Mouse (Mus musculus): Measurements from ENCODE around the gene Kcnt1. TPM values are rescaled to one million over a fixed set of nuclear protein-coding genes. Genes with fewer than 3 reads are reported as not detected.

Kcnt1 gene
- total RNA-seq, 2 experiments from 2014 or later = 2.3 to 2.6 TPM

DNA sequence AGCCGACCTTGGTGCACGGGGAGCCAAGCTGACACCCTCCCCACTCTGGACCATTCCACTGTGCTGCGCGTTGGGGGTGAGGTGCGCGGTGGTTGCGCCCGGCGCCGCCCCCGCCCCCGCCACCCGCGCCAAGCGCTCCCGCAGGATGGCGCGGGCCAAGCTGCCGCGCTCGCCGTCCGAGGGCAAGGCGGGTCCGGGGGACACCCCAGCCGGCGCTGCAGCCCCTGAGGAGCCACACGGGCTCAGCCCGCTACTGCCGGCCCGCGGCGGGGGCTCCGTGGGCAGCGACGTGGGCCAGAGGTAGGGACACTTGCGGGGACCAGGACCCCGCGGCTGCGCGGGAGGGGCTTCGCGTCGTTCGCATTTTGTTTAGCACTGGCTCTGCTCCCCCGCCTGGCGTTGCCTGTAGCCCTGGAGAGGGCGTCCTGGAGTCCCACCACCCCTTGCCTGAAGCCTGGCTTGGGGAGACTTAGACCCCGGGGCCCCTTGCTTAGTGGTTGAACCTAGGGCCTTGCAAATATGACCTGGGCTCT, 14.3 kb downstream of the Kcnt1 start:
- DNase-seq = peak; percentile 22 to 26

DNA sequence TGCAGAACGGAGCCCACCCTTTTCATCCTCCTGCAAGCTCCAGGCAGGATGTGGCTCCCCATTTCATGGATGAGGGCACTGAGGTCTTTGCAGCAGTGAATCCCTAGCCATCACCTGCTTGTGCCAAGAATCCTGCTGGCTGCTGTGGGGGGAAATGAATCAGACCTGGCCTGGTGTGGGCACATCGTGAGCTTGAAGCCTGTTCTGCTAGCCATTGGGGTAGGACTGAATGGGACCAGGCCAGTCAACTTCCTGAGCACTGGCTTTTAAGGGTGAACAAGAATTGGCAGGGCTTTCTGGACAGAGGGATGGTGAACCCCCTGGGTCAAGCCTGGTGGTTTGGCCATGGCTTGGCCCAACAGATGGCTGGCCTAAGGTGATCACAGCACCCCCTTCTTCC, 15.0 kb downstream of the Kcnt1 start:
- no peak for DNase-seq

DNA sequence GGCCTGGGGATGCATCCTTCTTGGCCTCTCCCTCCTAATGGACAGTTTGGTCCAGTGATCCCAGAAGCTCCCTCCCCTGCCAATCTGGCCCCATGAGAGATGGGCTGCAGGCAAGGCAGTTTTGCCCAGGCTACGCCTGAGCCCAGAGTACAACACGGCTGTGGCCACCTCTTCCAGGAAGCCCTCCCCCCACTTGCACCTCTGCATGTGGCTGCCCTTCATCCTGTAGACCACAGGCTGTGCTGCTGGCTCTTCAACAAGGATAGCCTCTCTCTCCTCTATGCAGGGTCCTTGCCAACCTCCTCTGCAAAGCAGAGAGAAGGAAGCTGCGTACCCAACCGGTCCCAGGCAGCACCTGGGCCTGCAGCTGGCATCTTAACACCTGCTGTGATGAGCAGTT, 15.5 kb downstream of the Kcnt1 start:
- no peak for DNase-seq

DNA sequence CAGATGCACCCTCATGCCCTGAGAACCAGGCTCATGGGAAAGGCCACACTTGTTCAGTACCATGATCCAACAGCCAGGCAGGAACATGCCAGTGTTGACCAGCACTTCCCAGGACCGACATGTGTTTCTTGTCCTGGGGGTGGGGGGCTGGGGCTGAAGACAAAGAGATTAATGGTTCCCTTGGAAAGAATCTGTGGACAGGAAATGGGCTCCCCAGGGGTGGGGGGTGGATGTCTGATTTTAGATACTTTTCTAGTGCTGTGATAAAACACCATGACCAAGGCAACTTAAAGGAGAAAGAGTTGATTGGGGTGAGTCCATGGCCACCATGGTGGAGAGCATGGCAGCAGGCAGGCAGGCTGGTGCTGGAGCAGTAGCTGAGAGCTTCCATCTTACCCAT, 18.7 kb downstream of the Kcnt1 start:
- DNase-seq = no peak

DNA sequence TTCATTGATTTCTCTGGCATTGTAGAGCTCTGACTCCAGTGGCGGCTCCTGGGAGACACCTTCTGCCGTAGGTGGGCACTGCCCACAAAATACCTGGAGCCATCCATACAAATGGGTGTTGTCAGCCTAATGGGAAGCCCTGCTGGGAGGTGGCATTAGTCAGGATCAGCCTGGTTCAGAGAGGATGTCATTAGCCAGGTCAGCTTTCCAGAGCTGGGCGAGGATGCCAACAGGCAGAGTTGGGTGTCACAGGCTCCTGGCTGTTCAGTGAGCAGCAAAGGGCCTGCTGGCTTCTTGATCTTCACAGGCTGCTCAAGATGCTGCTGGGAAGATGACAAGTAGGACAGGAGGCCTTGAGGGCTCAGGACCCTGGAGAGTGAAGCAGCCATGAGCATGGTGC, 21.2 kb downstream of the Kcnt1 start:
- no peak for DNase-seq

DNA sequence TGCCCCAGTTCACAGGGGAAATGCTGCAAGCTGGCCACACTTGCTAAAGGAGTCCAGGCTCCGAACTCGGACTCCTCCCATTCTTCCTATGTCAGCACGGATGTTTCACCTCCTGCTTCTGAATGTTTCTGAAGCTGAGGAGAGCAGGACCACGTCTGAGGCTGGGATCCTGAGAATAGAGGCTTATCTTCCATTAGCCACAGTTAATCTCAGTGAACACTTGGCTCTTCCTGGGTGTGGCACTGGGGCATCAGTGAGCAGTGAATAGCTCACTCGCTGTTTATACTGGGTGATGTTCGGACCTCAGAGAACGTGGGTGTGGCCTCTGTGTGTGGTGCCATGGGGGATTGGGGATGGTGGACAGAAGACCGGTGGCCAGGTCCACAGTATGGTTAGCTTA, 23.7 kb downstream of the Kcnt1 start:
- no peak for DNase-seq

DNA sequence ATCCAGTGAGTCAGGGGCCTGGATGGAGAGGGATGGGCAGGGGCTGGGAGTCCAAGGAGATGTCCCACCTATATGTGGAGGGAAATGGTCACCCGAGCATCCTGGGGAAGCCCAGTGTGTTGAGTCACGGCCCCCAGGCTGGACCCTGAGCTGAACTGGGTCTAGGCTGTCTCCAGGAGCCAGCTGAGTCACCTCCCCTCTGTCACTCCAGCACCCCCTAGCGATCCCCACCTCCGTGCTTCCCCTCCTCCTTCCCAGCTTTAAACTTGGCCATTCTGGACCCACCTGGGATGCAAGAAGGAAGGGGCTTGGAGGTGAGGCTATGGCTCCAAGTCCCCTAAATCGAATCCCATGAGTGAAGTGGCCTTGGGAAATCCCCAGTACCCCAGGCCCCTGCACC, 24.6 kb downstream of the Kcnt1 start:
- peak; percentile 47 to 70 for DNase-seq

DNA sequence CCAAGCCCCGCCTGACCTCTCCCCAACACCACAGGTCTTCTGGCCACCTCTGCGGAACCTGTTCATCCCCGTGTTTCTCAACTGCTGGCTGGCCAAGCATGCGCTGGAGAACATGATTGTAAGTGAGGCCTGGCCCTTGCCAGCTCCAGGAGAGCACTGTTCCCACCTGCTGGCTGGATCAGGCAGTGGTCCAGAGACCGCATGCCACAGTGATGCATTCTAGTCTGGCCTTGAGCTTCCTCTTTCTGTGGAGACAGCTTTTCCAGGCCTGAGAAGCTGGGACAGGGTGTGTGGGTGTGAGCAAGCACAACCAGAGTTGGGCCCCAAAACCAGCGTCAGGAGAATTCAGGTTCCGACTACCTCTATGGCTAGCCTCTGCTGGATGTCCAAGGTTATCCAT, 28.9 kb downstream of the Kcnt1 start:
- peak; percentile 9 to 23 for DNase-seq

DNA sequence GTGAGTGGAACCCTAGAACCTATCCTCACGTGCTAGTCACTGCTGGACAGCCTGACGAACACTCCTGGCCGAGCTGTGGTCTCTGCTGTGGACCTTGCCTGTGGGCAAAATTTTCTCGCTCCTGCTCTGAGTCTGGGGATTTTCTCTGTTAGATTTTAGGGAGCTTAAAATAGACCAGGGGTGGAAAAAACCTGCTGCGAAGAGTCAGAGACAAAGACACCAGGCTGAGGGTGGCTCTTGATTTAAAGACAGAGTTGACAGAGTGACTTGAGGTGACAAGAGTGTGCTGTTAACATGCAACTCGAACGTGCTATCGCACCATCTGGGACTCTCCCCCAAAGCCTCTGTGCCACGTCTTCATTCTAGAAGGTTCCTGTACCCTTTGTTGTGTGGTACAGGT, 35.4 kb downstream of the Kcnt1 start:
- no peak for DNase-seq

DNA sequence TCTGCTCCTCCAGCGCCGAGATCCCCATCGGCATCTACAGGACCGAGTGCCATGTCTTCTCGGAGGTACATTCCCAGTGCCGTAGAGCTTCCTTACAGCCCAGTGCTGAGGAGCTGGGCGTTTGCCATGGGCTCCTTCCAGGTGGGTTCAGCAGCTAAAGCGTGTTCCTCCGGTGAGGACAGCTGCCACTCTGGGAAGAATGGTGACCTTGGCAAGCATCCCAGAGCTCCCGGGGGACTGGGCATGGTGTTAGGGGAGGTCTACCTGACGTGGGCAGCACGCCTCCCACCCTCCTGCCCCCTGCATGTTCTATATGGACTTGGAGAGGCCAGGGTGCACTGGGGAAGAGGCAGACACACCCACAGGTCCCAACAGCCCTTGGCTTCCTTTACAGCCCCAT, 46.3 kb downstream of the Kcnt1 start:
- no peak for DNase-seq

DNA sequence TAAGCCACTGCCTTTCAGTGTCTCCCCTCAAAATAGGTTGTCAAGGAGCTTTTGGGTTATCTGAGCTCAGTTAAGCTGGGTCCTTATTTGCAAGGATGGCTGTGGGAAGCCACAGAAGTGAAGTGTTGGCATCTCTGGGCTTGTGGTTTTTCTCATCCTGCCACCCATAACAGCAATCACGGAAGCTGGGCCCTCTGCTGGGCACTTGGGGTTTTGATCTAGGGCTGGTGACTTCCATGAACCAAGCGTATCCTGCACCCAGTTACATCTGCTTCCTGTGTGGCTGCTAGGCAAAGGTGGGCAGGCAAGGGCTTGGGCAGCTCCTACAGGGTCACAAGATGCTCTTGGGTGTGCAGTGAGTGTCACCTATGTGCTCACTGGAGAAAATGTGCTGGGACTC, 49.7 kb downstream of the Kcnt1 start:
- DNase-seq = no peak

DNA sequence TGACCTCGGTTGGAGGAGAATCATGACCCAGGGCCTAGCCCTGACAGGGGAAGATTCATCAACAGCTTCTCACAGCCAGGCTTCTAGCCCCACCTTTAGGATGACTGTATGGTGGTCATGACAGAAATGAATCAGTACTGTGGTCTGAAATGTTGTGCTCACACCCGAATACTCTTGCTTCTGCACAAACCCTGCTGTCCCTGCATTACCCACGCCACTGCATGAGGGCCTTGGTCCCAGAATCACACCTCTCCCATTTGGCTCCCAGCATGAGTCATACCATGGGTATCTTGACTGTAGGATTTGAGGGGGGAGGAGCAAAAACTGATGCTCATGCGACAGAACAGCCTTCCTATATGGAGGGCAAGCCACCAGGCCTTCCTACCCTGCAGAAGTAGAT, 50.7 kb downstream of the Kcnt1 start:
- DNase-seq = peak; percentile 19 to 25

DNA sequence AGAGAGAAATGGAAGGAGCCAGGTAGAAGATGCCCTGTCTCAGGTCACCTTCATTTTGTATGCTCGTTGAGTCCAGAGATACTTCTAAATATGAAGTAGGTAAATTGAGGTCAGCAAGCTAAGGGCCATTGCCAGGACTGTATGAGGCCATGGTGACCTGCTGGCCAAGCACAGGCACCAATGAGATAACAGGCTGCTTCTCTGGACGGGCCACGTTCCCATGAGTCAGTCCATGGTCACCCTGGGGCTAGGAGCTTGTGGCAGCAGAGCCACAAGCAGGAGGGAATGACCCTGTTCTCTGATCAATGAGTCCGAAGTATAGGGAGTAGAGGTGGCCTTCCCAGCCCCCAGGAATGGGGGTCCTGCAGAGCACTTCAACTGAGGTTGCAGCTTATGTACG, 51.3 kb downstream of the Kcnt1 start:
- peak; percentile 39 to 46 for DNase-seq

DNA sequence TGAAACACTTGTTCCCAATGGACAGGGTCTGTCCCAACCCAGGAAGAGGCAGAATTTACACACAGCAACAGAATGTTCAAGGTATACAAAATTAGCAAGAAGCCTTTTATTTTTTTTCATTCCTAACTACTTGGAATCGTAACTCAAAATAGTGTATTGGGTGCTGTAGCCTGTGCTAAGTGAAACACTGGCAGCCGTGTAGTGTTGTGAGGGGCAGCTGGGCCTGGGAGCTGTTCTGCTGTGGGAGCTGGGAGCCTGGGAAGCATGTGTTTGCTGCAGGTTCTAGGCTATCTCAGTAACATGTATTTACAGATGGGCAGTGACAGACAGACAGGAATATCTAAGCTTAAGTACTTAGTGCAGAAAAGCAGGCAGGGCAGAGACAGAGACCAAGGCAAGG, 54.9 kb downstream of the Kcnt1 start:
- DNase-seq = no peak

DNA sequence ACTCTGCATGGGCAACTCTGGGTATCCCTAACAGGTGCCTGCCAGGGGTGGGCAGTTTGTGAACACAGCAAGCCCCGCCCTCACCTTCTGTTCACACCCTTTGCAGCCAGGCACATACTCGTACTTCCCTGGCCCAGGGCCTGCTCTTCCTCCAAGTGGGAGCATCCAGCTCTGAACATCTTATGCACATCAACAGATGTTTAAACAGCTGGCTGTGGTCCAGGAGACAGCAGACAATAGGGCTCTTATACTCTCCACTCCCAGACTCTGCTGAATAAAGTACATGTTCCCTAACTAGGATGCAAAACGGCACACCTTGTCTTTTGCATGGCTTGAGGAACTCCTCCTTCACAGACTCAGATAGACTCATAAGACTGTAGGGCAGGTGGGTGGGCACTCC, 56.4 kb downstream of the Kcnt1 start:
- no peak for DNase-seq

DNA sequence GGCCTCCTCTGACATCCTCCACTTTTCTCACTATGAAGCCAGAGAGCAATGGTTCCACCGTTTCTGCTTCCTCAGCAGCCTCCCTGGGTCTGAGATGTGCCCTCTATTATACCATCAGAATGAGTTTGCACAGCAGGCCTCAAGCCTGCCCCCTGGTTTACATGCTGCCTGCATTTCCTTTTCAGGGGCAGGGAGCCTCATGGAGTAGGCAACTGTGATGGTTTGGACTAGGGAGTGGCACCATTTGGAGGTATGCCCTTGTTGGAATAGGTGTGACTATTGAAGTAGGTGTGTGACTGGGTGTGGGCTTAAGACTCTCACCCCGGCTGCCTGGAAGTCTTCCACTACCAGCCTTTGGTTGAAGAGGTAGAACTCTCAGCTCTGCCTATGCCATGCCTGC, 60.3 kb downstream of the Kcnt1 start:
- no peak for DNase-seq

DNA sequence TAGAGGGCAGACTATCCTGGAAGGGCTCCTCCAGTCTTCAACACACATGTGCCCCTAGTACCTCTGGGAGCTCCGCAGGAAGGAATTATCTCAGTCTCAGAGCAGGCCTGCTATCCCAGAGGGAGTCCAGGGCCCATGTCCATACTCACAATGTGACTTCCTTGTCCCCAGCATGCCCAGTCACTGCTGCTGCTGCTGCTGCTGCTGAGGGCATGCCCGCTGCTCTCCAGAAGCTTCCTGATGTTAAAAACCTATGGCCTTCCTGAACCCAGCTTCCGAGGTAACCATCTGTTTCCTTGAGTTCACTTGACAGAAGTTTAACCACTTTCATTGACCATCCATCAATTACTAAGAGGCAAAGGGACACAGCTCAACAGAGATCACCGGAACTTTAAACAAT, 61.4 kb downstream of the Kcnt1 start:
- DNase-seq = no peak

DNA sequence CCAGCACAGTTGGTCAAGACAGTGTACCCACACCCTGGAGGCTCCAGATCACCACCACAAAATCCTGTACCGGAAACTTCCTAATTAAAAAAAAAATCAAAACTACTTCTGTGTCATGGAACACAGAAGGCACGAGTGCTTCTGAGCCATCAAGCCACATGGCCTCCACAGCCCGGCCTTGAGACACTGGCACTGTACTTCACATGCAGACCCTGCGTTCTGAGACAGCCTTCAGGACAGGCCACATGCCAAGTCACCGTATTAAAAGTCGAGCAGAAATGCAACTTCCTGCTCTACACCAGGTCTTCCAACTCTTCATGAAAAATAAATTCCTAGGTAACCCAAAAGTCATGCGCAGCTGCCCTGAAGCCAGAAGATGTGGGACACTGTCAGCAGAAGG, 64.3 kb downstream of the Kcnt1 start:
- peak; percentile 58 to 62 for DNase-seq

DNA sequence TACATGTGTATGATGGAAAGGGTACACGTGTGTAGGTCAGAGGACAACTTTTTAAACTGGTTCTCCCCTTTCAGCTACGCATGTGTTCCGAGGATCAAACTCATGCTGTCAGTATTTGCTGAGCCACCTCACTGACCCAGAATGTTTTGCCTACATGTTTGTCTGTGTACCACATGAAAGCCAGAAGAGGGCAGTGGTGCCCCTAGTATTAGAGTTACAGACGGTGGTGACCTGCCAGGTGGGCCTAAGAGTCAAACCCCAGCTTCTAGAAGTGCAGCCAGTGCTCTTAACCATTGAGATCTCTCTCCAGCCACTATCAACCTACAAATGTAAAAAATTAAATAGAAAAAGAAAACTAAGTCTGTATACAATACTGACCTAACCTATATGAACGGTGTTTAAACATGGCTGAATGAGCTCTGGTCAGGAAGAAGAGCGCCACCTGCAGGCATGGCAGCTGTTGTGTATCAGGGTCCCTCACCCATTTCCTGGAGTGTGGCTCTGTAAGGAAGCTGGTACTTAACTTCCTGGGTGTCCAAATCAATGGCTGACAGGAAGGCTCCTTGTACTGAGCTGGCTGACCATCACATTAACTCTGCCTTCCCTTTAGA, 67.8 kb downstream of the Kcnt1 start:
- DNase-seq = peak; percentile 40 to 66

DNA sequence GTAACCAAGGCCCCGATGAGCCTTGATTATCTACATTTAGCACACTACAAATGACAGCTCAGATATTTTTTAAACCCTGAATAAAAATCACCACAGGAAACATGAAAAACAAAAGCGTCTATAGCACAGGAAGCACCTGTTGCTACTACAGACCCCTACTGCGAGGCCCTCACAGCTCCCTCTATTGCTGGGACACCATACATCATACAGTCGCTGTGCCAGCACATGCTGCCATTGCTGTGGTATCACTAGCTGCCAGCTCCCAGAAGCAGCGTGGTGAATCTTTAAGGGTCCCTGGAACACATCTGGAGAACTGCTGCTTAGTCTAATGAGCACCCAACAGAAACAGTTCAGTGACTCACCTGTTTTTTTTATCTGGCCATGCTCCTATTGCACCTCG, 77.0 kb downstream of the Kcnt1 start:
- DNase-seq = no peak

DNA sequence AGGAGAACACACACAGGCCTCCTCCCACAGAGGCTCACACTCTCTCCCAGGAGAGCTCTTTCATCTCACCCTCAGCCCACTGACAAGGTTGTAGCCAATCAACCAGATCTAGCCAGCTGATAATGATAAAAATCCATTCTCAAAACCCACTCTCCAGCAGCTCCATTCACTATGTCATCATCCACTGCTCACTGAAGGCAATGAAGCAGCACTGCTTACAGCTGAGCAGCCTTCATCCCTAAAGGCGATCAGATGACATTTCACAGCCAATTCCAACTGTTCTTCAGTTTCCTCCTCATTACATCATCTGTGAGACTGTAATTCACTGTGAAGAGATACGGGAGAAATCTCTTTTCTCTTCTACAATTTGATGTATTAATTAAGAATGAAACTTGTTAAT, 80.3 kb downstream of the Kcnt1 start:
- DNase-seq = no peak

DNA sequence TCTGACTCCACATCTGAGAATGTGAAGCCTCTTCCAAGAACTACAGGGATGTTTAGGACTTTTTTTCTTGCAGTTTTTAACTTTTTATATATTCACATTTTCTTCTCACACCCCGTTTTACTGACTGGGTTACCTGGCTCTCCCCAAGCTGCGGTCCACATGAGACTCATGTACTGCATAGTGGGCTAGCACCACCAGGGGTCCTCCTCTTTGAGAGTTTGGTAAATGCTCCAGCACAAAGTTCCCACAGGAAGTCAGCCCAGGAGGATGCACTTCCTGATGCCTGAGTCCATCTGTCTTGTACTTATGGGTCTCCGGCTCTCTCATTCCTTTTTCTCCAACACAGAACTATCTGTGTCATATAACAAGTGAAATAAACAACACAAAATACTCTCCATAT, 84.4 kb downstream of the Kcnt1 start:
- peak in 1 of 2 experiments; percentile 36 for DNase-seq

DNA sequence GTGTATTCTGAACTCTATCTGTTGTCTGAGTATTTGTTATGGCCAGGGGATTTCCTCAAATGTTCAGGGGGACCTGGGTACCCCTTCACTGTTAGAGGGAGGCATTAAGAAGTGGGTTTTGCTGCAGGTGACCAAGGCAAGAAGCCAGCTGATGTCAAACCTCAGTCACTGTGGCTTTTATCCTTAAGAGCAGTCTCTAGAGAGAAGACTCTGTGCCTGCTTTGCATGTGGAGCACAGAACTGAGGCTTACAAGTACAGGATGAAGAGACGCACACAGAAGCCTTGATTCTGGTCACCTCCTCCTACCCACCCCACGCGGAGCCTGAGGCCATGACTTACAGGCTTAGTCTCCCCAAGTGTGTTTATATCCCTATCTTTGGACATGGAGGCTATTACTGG, 85.8 kb downstream of the Kcnt1 start:
- DNase-seq = no peak
